Mouse (Mus musculus) lung, postnatal 4 days (tissue): ENCODE measurements around the gene Vat1.
A peak's percentile ranks its signal among the peaks of the same experiment; 100 is the strongest.
"Not testable (repeated sequence)": the region's sequence is repeated elsewhere in the genome, so short reads cannot be mapped to it uniquely, and the experiment has no call there.

Source experiments
- DNase-seq, 2 experiments: peaks; one replicate each; pipeline ENCODE4 v3.0.0; 2021

Vat1 gene

DNA sequence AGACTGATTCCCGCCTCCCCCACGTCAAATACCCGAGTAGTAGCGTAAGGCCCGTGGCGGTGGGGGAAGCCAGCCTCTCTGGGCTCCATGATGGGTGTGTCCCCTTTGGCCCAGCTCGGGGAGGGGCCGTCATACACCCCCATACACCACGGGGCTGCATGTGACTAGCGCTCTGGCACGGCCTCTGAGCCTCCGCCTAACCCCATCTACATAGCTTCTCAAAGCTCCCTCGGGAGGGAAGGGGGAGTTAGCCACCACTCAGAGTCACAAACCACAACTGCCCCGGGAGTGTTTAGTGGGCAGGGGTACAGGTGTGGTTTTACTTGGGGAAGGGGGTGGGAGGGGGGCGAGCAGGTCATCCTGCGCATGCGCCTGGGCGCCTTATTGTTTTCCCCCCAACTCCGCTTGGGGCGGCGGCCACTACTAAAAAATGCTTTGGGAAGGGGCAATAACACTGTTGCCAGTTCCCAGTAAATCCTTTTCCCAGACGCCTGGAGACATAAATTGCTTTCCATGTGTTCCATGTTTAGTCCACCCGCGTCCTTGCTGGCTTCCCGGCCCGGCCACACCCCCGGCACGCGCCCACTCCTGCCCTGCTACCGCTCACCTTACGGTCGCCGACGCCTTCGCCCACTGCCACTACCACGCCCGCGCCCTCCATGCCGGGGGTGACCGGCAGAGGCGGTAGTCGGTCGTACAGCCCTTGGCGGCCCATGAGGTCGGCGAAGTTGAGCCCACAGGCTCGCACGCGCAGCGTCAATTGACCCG, 745 bp downstream of the Vat1 start:
- peak; percentile 83 to 89 for DNase-seq

- peak; percentile 69 to 83 for DNase-seq
Measured at GRCm38 (mm10) chr11:101464211-101465100, 1.6 kb downstream of the Vat1 start, which contains the start of gene Rnd2. TSS of gene Rnd2 (plus strand) at chr11:101464999.

- DNase-seq, result no peak
Measured at GRCm38 (mm10) chr11:101462583-101463440, 3.2 kb downstream of the Vat1 start.

GRCm38 (mm10) chr11:101462141-101462540, 3.9 kb downstream of the Vat1 start:
- DNase-seq, result no peak

GRCm38 (mm10) chr11:101460321-101460720, 5.7 kb downstream of the Vat1 start:
- DNase-seq, result no peak

DNA sequence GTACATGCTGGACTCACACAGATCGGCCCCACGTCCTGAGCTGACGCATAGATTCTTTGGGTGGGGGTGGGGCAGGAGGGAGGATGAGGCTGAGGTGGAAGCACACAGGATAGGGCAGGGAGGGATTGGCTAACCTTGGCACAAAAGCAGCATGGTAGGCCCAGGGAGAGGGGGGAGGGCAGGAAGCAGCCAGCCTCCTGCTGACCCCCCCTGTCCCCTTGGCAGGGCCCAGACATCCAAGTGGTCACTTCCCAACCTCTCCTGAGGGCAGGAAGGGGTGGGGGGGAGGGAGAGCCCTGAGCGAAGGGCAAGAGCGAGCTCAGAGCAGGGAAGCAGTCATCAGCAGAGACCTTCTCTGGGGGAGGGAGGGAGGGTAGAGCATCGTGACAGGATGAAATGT, 6.3 kb downstream of the Vat1 start:
- peak; percentile 69 to 87 for DNase-seq

GRCm38 (mm10) chr11:101458217-101458616, 7.8 kb downstream of the Vat1 start:
- DNase-seq, result no peak

- no peak for DNase-seq
Measured at GRCm38 (mm10) chr11:101457631-101458030, 8.4 kb downstream of the Vat1 start.

DNA sequence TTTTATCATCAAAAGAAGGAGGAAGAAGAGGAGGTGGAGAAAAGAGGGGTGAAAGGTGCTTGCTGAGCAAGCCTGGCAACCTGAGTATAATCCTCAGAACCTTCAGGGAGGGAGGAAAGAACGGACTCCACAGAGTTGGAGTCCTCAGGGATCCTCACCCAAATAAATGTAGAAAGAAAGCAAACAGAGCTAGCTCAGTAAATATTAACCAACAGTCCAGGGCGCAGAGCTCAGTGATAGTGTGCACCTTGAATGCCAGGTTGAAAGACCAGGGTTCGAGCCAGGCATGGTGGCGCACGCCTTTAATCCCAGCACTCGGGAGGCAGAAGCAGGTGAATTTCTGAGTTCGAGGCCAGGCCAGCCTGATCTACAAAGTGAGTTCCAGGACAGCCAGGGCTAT, 10.4 kb downstream of the Vat1 start:
- no peak for DNase-seq

DNA sequence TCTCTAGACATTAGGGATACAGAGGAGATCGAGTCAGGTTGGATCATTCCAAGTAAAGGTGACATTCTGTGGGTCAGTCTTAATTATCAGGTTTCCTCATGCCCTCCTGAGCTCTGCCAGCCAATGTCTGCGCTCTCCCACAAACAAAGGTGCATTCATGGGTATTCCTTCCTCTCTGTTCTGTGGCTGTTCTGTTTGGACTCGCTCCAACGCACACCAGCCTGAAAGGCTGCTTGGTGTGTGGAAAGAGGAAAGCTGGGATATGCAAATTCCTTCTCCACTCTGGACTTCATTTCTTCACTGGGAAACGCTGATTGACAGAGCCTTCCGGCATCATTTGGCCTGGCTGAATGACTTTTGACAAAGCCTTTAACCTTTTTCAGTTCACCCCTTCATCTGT, 11.3 kb downstream of the Vat1 start:
- DNase-seq, result no peak

- no peak for DNase-seq
Measured at GRCm38 (mm10) chr11:101452093-101452774, 13.8 kb downstream of the Vat1 start.

- no peak for DNase-seq
Measured at GRCm38 (mm10) chr11:101451536-101451935, 14.5 kb downstream of the Vat1 start.

- peak in 1 of 2 experiments; percentile 45 for DNase-seq
Measured at GRCm38 (mm10) chr11:101450394-101450793, 15.6 kb downstream of the Vat1 start.

DNA sequence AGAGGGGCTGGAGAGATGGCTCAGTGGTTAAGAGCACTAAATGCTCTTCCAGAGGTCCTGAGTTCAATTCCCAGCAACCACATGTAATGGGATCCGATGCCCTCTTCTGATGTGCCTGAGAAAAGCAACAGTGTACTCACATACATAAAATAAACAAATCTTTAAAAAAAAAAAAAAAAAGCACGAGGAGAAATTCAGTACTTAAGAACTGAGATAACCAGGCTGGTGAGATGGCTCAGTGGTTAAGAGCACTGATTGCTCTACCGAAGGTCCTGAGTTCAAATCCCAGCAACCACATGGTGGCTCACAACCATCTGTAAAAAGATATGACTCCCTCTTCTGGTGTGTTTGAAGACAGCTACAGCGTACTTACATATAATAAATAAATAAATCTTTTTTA, 16.4 kb downstream of the Vat1 start:
- not testable (repeated sequence) for DNase-seq

DNA sequence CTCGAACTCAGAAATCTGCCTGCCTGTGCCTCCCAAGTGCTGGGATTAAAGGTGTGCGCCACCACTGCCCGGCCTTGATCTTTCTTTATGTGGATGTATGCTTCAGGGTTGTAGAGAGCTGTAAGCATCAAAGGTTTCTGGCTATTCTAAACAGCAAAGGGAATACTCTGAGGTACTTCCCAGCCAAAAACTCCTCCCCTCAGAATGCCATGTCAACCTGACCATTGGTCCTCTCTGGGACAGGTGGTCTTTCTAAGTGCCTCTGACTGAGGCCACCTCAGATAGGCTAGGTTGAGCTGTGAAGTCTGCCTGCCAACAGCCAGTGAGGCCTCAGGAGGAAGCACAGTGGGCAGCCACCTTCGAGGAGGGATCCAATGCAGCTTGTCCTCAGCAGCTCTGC, 17.1 kb downstream of the Vat1 start:
- DNase-seq, result no peak

DNA sequence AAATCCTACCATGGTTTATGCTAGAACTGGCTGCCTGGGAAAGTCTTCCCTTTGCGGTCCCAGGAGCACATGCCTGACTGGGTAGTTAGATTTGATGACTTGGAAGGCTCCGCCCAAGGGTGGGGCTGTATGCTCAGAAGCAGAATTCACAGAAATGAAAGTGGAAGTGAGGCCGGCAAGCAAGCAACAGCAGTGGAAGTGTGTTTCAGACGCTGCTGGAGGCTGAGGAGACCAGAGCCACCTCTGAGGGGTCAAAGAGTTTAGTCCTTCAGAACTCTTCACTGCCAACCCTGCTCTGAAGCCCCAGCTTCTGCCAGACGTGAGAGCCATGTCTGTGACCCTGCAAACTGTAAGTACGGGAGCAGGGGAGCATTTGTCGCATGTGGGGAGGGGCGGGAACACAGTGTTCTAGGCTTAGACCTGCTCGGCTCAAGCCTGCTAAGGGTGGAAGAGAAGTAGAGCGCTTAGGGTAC, 17.7 kb downstream of the Vat1 start, which contains the start of gene Ifi35:
TSS of gene Ifi35 (plus strand) at position 134 of the 473 bp plus-strand sequence.
- DNase-seq, result peak; percentile 85 to 86

- DNase-seq, result no peak
Measured at GRCm38 (mm10) chr11:101447786-101448185, 18.2 kb downstream of the Vat1 start.

DNA sequence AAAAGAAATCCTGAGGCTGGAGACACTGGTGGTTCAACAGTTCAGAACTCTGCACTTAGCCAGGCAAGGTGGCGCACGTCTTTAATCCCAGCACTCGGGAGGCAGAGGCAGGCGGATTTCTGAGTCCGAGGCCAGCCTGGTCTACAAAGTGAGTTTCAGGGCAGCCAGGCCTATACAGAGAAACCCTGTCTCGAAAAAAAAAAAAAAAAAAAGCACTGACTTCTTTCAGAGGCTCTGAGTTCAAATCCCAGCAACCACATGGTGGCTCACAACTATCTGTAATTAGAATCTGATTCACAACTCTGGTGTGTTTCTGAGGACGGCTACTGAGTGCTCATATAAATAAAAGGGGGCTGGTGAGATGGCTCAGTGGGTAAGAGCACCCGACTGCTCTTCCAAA, 19.2 kb downstream of the Vat1 start:
- not testable (repeated sequence) for DNase-seq

GRCm38 (mm10) chr11:101446319-101446718, 19.7 kb downstream of the Vat1 start:
- DNase-seq, result no peak

- no peak for DNase-seq
Measured at GRCm38 (mm10) chr11:101442760-101443159, 23.3 kb downstream of the Vat1 start.

GRCm38 (mm10) chr11:101442127-101442693, 23.8 kb downstream of the Vat1 start, which contains the start of gene Rpl27:
TSS of gene Rpl27 (plus strand) at chr11:101442298.
- DNase-seq, result peak; percentile 97 to 99
